Mouse (Mus musculus) bone marrow, adult 2 months (tissue): ENCODE results near the gene Hipk1.

Experiments
- CTCF ChIP-seq: fragments of 200-500 bp; IDR thresholded peaks from 2 replicates; pipeline ENCODE4 v1.5.1; 2011; ENCODE audit warnings: low read length, control low read depth; ENCODE audit not compliant: control insufficient read depth, insufficient read depth
- POLR2A ChIP-seq: fragments of 200-500 bp; IDR thresholded peaks from 2 replicates; pipeline ENCODE4 v1.6.1; 2011; ENCODE audit warnings: low read depth, mild to moderate bottlenecking, control low read depth, low read length, borderline replicate concordance; ENCODE audit not compliant: control insufficient read depth

DNA sequence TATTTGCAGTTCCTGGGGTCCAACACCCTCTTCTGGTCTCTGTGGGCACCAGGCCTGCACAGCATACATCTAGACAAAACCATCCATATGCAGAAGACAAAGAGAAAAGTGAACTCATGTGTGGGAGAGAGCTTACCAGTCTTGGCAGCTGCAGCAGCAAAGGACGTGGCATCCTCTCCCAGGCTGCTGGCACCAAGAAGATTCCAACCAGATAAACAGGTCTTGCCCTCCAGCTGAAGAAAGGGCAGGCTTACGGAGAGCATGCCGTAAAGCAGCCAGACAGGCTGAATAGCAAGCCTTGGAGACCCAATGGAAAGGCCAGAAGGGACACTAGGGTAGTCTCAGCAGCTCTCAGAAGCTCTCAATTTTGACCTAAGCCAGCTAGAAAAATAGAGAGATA is 59.2 kb downstream of the Hipk1 start:
- TF ChIP-seq POLR2A: no peak
- TF ChIP-seq CTCF: no peak
